Mouse (Mus musculus) layer of hippocampus, postnatal 36 days (tissue): ENCODE data around the gene Chd8. TPM values are rescaled to one million over a fixed set of nuclear protein-coding genes. Genes with fewer than 3 reads are reported as not detected.
A peak's percentile ranks its signal among the peaks of the same experiment; 100 is the strongest.

Experiments
- DNase-seq, 2 experiments: peaks; one replicate each; pipeline ENCODE4 v3.0.0; 2022
- total RNA-seq, 2 experiments: library from RNA; stranded (reverse); gene quantifications; 2 replicates each; pipeline ENCODE4 v1.2.3; 2021

The Chd8 gene
- total RNA-seq, 2 experiments from 2014 or later, result 123 to 143 TPM

DNA sequence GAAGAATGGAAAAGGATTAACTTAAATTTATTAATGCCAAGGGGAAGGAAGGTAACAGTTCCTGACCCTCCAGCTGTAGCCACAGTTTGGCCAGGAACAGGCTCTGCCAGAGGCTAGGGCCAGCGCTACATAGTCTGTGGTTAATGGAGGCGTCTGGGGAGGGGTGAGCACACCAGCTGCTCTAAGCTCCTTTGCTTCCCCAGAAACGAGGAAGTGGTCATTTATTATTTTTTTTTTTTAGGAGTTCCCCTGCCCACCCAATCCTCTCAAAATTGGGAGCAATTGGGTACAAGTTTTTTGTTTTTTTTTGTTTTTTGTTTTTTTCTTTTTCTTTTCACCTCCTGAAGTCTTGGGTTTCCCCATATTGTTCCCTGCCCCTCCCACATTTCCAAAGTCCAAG, 59.4 kb downstream of the Chd8 start:
- DNase-seq, result no peak

DNA sequence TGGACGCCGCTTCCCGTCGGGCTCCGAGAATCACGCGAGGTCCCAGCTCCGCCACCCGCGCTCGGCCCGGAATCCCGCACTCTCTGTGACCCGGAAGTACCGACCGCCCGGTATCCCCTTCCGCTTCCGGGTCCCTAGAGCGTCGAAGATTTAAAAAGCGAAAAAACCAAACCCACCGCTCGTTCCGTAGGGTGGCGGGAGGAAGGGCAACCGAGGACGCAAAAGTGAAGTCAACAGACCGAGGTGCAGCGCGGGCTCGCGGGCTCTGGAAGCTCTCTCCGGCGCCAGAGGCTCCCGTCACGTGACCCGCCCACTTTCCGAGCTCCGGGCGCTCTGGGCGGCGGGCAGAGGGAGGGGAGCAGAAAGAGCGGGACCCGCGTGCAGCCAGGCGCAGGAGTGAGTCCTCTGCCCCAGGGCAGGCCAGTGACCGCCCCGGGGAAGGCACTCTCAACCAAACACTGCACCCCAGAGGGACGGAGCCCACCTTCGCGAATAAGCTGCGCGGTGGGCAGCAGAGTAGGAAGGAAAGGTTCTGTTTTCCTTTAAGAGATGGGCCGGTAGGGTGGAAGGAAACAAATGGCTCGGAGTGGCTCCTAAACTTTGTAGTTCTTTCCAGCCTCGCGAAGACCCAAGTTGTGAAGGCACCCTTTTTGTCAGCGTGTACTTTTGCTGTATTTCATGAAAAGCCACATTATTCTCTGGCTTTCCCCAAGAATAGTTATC, 60.3 kb downstream of the Chd8 start, which contains the start of gene Supt16:
TSS of gene Supt16 (minus strand) at position 261 of the 723 bp plus-strand sequence.
- DNase-seq, result peak; percentile 79

DNA sequence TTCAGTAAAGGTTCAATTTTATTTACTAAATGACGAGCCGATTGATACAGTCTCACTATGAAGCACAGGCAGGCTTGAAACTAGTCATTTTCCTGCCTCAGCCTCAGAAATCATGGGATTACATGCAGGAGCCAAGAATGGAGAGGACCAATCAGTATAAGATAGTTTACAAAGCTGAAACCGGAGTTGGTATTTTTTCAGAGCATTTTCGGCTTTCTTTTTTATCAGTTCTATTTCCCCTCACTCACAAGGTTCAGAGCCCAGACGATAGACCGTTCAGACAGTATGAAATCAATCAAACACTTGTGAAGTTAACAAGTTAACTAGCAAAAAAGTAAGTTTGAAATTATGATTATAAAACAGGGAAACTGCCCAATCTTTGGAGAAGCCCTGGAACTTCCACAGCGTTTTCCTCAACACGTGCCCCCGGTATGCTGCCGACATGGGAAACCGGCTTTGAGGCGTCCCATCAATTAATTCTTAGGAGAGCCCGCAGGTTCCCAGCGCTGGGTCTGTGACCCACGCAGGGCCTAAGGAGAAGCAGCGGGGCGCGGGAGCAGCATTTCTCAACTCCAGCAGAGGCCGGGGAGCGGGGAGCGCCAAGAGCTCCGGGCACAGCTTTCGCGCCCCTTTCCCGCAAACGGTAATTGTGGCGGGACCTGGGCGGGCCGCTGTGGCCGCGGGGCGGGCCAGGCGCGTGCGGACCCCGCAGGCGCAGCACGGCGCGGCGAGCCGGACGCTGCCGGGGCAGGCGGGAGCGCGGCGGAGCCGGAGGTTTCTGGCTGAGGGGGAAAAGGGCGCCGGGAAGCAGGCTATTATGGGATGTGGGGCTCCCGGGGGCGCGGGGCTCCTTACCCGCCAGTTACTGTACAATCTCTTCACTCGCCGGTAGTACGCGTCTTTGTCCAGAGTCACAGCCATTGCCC, 61.1 kb downstream of the Chd8 start:
- no peak for DNase-seq

DNA sequence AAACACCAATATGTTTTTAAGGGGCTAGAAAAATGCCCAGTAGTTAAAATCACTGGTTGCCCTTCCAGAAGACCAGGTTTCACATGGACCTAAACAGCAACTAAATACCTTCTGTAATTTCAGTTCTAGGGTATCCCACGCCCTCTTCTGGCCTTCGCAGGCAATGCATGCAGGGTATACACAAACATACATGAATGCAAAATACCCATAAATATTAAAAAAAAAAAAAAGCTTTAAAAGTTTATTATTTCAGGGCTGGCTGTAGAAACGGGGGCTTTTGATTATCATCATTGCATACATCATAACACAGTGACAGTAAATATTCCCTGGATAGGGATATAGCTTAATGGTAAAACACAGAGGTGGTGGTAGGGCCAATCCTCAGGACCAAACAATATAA, 61.9 kb downstream of the Chd8 start:
- DNase-seq, result no peak

DNA sequence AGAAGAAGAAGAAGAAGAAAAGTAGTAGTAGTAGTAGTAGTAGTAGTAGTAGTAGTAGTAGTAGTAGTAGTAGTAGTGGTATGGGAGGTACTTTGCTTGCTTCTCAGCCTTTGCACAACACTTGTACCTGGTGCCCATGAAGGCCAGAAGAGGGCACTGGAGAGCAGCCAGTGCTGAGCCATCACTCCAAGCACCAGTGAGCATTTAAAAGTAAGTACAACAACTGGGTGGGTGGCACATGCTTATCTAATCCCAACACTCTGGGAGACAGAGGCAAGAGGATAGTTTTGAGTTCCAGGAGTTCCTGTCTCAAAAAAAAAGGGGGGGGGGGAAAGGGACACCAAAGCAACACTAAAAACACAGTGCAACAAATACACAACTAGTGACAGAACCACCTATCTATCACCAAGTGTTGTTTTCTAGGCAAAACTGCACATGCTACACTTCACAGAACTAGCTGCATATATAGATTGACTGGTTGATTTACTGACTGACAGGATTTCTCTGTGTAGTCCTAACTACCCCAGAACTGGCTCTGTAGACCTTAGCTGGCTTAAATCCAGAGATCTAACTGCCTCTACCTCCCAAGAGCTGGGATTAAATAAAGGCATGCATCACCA, 66.7 kb downstream of the Chd8 start:
- DNase-seq, result no peak

DNA sequence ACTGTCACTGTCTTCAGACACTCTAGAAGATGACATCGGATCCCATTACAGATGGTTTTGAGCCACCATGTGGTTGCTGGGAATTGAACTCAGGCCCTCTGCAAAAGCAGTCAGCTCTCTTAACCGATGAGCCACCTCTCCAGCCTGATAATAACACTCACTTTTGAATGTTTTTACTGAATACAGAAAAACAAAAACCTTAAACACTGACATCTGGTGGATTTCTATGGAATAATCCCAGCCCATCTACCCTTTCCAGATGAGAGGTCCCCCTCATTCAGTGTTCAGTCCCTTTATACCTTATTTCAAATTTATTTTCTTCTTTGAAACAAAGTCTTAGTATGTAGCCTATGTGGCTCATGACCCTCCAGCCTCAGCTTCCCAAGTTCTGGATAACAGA, 68.1 kb downstream of the Chd8 start:
- DNase-seq, result no peak

DNA sequence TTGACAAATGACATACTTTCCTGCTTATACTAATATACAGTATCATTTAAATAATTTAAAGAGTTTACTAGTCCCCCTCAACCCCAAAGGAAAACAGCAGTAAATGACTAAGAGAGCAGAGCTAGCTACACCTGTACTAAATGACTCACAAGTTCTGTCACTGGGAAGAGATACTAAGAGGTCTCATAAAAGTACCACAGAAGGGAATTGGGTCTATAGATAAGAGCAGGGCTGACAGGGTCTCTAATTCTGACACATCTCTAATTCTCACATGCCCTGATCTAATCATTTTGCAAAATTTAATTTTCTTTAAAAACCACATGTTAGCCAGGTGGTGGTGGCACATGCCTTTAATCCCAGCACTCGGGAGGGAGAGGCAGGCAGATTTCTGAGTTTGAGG, 68.8 kb downstream of the Chd8 start:
- no peak for DNase-seq

DNA sequence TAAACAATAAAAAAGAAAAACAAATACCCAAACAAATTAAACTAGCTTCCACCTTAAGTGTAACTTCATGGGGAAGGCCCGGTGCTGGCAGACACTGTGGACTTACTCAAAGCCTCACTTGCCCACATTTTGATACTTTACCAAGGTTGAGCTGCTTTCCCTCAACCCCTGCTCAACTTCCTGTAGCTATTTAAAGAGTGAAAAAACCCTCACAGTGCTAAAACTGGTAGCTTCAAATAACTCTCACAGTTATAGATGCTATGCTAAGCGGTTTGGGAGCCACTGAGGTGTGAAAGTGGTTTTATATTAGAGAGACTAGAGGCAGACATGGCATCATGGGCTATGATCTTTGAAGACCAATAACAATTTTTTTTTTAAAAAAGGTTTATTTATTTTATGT, 91.0 kb downstream of the Chd8 start:
- no peak for DNase-seq

DNA sequence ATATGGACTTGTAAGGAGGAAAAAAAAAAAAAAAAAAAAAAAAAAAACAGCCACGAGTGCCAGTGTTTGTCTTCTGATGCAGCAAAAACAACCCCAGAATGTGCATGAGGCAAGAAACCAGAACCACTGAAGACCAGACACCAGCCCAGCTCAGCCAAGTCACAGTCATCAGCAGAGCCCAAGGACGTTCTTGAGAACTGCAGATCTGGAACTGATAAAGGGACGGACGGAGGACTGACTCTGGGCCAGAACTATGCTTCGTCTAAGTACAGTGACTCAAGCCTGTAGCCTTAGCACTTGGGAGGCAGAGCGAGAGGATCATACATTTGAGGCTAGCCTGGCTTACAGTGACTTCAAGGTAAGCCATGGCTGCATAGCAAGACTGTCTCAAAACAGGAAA, 96.7 kb downstream of the Chd8 start:
- no peak for DNase-seq

DNA sequence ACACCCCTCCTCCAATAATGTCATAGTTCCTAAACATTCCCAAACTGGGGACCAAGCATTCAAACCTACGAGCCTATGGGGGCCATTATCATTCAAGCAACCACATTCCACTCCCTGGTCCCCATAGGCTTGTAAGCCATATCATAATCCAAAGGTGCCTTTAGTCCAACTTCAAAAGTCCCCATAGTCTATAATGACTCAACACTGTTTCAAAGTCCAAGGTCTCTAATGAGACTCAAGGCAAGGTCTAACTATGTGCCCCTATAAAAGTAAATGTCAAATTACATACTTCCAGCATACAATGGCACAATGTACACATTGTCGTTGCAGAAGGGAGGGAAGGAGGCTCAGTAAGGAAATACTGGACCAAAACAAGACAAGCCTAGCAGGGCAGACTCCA, 102.6 kb downstream of the Chd8 start:
- DNase-seq, result no peak

DNA sequence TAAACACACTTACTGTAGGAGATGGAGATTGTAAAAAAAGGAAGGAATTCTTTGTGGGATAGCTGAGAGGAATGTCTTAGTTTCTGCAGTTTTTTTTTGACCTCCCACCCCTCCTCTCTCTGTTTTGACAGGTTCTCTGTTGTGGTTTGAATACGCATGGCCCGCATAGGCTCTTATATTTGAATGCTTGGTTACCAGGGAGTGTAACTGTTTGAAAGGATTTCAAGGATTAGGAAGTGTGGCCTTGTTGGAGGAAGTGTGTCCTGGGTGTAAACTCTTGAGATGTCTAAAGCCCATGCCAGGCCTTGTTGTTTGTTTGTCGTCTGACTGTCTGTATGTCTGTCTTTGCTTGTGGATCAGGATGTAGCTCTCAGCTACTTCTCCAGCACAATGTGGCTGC, 105.0 kb downstream of the Chd8 start:
- no peak for DNase-seq

DNA sequence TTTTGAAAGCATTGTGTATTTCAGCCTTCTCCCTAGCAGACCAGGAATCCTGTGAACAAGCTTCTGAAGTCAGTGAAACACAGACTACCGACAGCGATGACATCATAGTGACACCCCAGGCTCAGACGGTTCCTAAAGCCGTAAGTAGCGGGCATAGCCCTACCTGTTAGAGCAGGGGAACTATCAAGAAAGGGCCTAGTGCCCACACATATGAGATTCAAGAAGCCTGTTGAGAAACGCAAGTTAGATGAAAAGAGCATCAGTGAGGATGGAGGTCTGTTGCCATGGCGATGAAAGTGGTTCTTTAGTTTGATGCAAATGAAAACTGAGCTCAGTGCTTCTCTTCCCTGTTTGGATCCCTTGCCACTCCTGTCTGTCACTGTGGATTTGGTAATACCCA, 105.4 kb downstream of the Chd8 start:
- peak; percentile 26 to 40 for DNase-seq

DNA sequence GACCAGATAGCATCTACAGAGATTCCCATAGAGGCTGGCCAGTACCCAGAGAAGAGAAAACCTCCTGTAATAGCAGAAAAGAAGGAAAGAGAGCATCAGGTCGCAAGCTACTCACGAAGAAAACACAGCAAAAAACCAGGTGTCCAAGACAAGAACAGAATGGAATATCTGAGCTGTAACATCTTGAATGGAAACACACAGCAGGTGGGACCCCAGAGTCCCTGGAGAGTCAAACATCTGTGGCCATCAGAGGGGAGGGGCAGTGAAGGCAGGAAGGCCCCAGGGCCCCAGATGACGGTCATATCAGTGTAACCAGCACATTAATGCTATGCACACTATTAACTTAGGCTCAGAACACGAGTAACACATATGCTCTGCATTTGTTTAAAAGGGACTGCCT, 107.7 kb downstream of the Chd8 start:
- no peak for DNase-seq

Other genes starting within 250 kb of the Chd8 start
- gene Tmem253, start 242.1 kb downstream of the Chd8 start, total RNA-seq, result under 1 TPM in 1 of 2 experiments, not detected in 1; 0.65 TPM
- 10 to 100 TPM; 42.5 to 44.4 TPM for gene Zfp219, start 237.0 kb downstream of the Chd8 start, total RNA-seq
- not detected for gene Olfr221, start 215.3 kb downstream of the Chd8 start, total RNA-seq
- gene Hnrnpc, start 153.8 kb downstream of the Chd8 start, total RNA-seq, result 100 to 1,000 TPM; 279 to 281 TPM
- 1 to 10 TPM; 1.1 to 2.3 TPM for gene Rpgrip1, start 147.1 kb downstream of the Chd8 start, total RNA-seq
- gene Supt16, start 60.4 kb downstream of the Chd8 start, total RNA-seq, result 10 to 100 TPM; 52.2 to 53.9 TPM
- 10 to 100 TPM; 58.3 to 63.0 TPM for gene Tox4, start 21.4 kb upstream of the Chd8 start, total RNA-seq
- gene Rab2b, start 21.8 kb upstream of the Chd8 start, total RNA-seq, result 10 to 100 TPM; 35.7 to 37.1 TPM
- 10 to 100 TPM; 49.8 to 54.0 TPM for gene Mettl3, start 47.3 kb upstream of the Chd8 start, total RNA-seq
- gene Sall2, start 71.0 kb upstream of the Chd8 start, total RNA-seq, result 10 to 100 TPM; 43.1 TPM
- not detected for gene Olfr1513, start 98.6 kb upstream of the Chd8 start, total RNA-seq
- gene Olfr1512, start 121.4 kb upstream of the Chd8 start, total RNA-seq, result not detected
- not detected for gene Olfr1511, start 139.6 kb upstream of the Chd8 start, total RNA-seq
- gene Olfr1510, start 156.6 kb upstream of the Chd8 start, total RNA-seq, result not detected
- gene Olfr1509, start 185.2 kb upstream of the Chd8 start, total RNA-seq, result not detected
- gene Olfr1508, start 209.7 kb upstream of the Chd8 start, total RNA-seq, result not detected
- not detected for gene Olfr1507, start 238.0 kb upstream of the Chd8 start, total RNA-seq